In the genomic region with DNA sequence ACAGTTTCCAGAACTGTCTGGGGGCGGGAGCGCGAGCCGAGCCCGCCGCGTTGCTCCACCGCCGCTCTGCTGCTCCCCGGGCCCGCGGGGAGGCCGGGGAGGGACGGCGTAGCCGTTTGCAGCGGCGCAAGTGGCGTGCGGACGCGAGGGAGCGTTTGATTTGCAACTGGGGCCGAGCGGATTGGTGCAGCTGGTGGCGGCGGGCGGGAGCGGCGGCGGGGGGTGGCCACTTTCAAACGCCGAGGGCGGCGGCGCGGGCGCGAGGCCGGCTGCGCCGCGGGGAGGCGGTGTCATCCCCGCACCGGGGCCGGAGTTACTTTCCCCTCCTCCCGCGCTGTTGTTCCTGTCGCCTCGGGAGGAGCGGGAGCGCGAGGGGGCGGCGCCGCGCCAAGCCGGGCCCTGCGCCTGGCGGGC, we compare ENCODE assay signal across 7 mouse cellular contexts. TPM values are rescaled to one million over a fixed set of nuclear protein-coding genes. Genes with fewer than 3 reads are reported as not detected.
DNase-seq lines count a peak whose midpoint lies in the region; ATAC-seq and TF ChIP-seq lines count a peak whose summit lies in the region.

No protein-coding gene starts in this region.

- peak overlapping the region; percentile 97 for H3K4me2 ChIP-seq in embryonic facial prominence, embryonic 11.5 days (ENCODE audit: low read depth, low read length)
- H3K4me2 ChIP-seq in limb, embryonic 12.5 days: peak overlapping the region; percentile 92
- peak overlapping the region; percentile 65 for H3K4me2 ChIP-seq in midbrain, embryonic 14.5 days (ENCODE audit: low read length)

- TF ChIP-seq POLR2A in kidney, adult 2 months (IDR thresholded peaks at IDR 0.05; ENCODE audit: low read depth, low read length): no peak

- H3K27me3 ChIP-seq in embryonic facial prominence, embryonic 11.5 days (ENCODE audit: control insufficient read depth, insufficient read depth, low read length): no peaks in the 10 kb centered on the region
- no peaks in the 10 kb centered on the region for H3K27me3 ChIP-seq in kidney, adult 2 months (replicated peaks; ENCODE audit: control insufficient read depth, insufficient read depth, low read length)
- H3K27me3 ChIP-seq in limb, embryonic 12.5 days: no peaks in the 10 kb centered on the region
- H3K27me3 ChIP-seq in midbrain, embryonic 14.5 days (ENCODE audit: control insufficient read depth, insufficient read depth, low read length): no peaks in the 10 kb centered on the region

- H3K4me3 ChIP-seq in embryonic facial prominence, embryonic 11.5 days (ENCODE audit: low read depth, low read length): peak overlapping the region; percentile 77
- peak overlapping the region; percentile 51 for H3K4me3 ChIP-seq in kidney, adult 2 months (ENCODE audit: insufficient read depth, low read depth, low read length)
- peak overlapping the region; percentile 76 for H3K4me3 ChIP-seq in limb, embryonic 12.5 days (replicated peaks)
- peak overlapping the region; percentile 78 for H3K4me3 ChIP-seq in midbrain, embryonic 14.5 days (replicated peaks; ENCODE audit: low read depth, low read length)

- WGBS in embryonic facial prominence, embryonic 11.5 days: 0% methylated on average over 21 of the region's 61 CpGs
- WGBS in kidney, adult 2 months: 1% methylated on average over 59 of the region's 61 CpGs
- WGBS in limb, embryonic 12.5 days: under 1% methylated on average over 59 of the region's 61 CpGs
- WGBS in midbrain, embryonic 14.5 days: 1% methylated on average over 54 of the region's 61 CpGs

- peak; percentile 94 for DNase-seq in adrenal gland, postnatal 14 days
- peak; percentile 81 for DNase-seq in embryonic facial prominence, embryonic 11.5 days (ENCODE audit: low spot score)
- DNase-seq in heart, adult 18-20 months: peak; percentile 88 to 93
- peak; percentile 92 for DNase-seq in kidney, adult 2 months
- peak; percentile 89 for DNase-seq in midbrain, embryonic 14.5 days
- DNase-seq in spleen, adult 18-20 months: peak; percentile 70 to 76

- ATAC-seq in embryonic facial prominence, embryonic 11.5 days (replicated peaks; ENCODE audit: insufficient number of reproducible peaks, low FRiP score, low TSS enrichment, low read depth): peak; percentile 74
- ATAC-seq in limb, embryonic 12.5 days (ENCODE audit: insufficient number of reproducible peaks, insufficient read depth, low FRiP score, low TSS enrichment, low read depth): peak; percentile 17; the same call in 1 of the 2 replicates
- ATAC-seq in midbrain, embryonic 14.5 days (ENCODE audit: low FRiP score, low TSS enrichment): peak; percentile 76

- no peak for TF ChIP-seq CTCF in kidney, adult 2 months (conservative IDR thresholded peaks at IDR 0.05; ENCODE audit: insufficient read depth, insufficient read length, low read depth, low read length)

- H3K4me1 ChIP-seq in embryonic facial prominence, embryonic 11.5 days (ENCODE audit: control insufficient read depth, insufficient read depth, low read length): peaks cover 2% of the 10 kb centered on the region; the same call in 1 of the 2 replicates
- H3K4me1 ChIP-seq in kidney, adult 2 months (ENCODE audit: control insufficient read depth, insufficient read depth, low read length): peaks cover 15% of the 10 kb centered on the region
- H3K4me1 ChIP-seq in limb, embryonic 12.5 days (replicated peaks): peaks cover 14% of the 10 kb centered on the region
- 0 out of 2 replicates have a peak, but pooled peaks cover 7% of the 10 kb centered on the region for H3K4me1 ChIP-seq in midbrain, embryonic 14.5 days (ENCODE audit: control insufficient read depth, insufficient read depth, low read length)

- peak overlapping the region; percentile 91 for H3K27ac ChIP-seq in embryonic facial prominence, embryonic 11.5 days (replicated peaks; ENCODE audit: low read depth, low read length)
- H3K27ac ChIP-seq in kidney, adult 2 months (ENCODE audit: insufficient read depth, low read depth, low read length): peak overlapping the region; percentile 76
- H3K27ac ChIP-seq in limb, embryonic 12.5 days: peak overlapping the region; percentile 94
- peak overlapping the region; percentile 96 for H3K27ac ChIP-seq in midbrain, embryonic 14.5 days (replicated peaks; ENCODE audit: low read depth, low read length)

- no peaks in the 10 kb centered on the region for H3K36me3 ChIP-seq in embryonic facial prominence, embryonic 11.5 days (replicated peaks; ENCODE audit: control insufficient read depth, insufficient read depth, low read depth, low read length)
- H3K36me3 ChIP-seq in kidney, adult 2 months (ENCODE audit: control insufficient read depth, insufficient read depth, low read length): no peaks in the 10 kb centered on the region
- no peaks in the 10 kb centered on the region for H3K36me3 ChIP-seq in limb, embryonic 12.5 days
- H3K36me3 ChIP-seq in midbrain, embryonic 14.5 days (ENCODE audit: control insufficient read depth, insufficient read depth, low read length): no peaks in the 10 kb centered on the region

- peak overlapping the region; percentile 83 for H3K9ac ChIP-seq in embryonic facial prominence, embryonic 11.5 days (replicated peaks; ENCODE audit: low read length)
- H3K9ac ChIP-seq in limb, embryonic 12.5 days (replicated peaks): peak overlapping the region; percentile 84
- H3K9ac ChIP-seq in midbrain, embryonic 14.5 days (replicated peaks; ENCODE audit: low read length): peak overlapping the region; percentile 82

- no peaks in the 10 kb centered on the region for H3K9me3 ChIP-seq in embryonic facial prominence, embryonic 11.5 days (replicated peaks; ENCODE audit: control insufficient read depth, low read length)
- no peaks in the 10 kb centered on the region for H3K9me3 ChIP-seq in limb, embryonic 12.5 days
- no peaks in the 10 kb centered on the region for H3K9me3 ChIP-seq in midbrain, embryonic 14.5 days (ENCODE audit: control insufficient read depth, low read length)

RNA-seq across cellular contexts. Expression of gene Jade1, which starts 9.9 kb away (rescaled TPM):
- 42.8 and 43.5 TPM in 2 replicates for total RNA-seq in adrenal gland, postnatal 14 days (2021)
- 12.7 and 13.1 TPM in 2 replicates for polyA plus RNA-seq in embryonic facial prominence, embryonic 11.5 days (2014; fragmentation: Nextera tagmentation; extraction: Ambion mirVana)
- total RNA-seq in heart, adult 18-20 months (2021): 10 to 100 TPM; 28.5 to 32.3 TPM
- polyA plus RNA-seq in kidney, adult 2 months (2012; rRNA removed): 29.9 and 30.2 TPM in 2 replicates
- 15.2 and 15.3 TPM in 2 replicates for polyA plus RNA-seq in limb, embryonic 12.5 days (2016; fragmentation: Nextera tagmentation; extraction: Ambion mirVana)
- polyA plus RNA-seq in midbrain, embryonic 14.5 days (2014; fragmentation: Nextera tagmentation; extraction: Ambion mirVana): 9.4 and 13.1 TPM in 2 replicates

Comparison
In these comparisons a context has a peak if more than half of its experiments do, and no peak if none do; other contexts are left out.
1. Peak in every context shown above with its lines: DNase-seq, ATAC-seq, H3K4me3 ChIP-seq and H3K27ac ChIP-seq.
2. ATAC-seq: peak in every context shown above with its lines; median percentile 76 in midbrain, embryonic 14.5 days; 74 in embryonic facial prominence, embryonic 11.5 days; 17 in limb, embryonic 12.5 days.